Mouse (Mus musculus) small intestine, adult 2 months (tissue): ENCODE data around the gene Sbf2.

Experiments used
- CTCF ChIP-seq: fragments of 200-500 bp; IDR thresholded peaks from 2 replicates; pipeline ENCODE4 v1.5.1; 2012; ENCODE audit warnings: low read depth, mild to moderate bottlenecking, control low read depth, inconsistent platforms, low read length, moderate library complexity, mixed read lengths; ENCODE audit not compliant: insufficient replicate concordance, insufficient read length; ENCODE audit errors: extremely low read depth
- POLR2A ChIP-seq: fragments of 200-500 bp; IDR thresholded peaks from 2 replicates; pipeline ENCODE4 v1.6.1; 2012; ENCODE audit warnings: low read depth, mild to moderate bottlenecking, control low read depth, inconsistent platforms, low read length, moderate library complexity

GRCm38 (mm10) chr7:110263474-110263873, 351.2 kb downstream of the Sbf2 start:
- TF ChIP-seq CTCF (no peak), POLR2A (no peak)
